Mouse (Mus musculus): ENCODE data around the gene Zbp1.

Zbp1 gene

DNA sequence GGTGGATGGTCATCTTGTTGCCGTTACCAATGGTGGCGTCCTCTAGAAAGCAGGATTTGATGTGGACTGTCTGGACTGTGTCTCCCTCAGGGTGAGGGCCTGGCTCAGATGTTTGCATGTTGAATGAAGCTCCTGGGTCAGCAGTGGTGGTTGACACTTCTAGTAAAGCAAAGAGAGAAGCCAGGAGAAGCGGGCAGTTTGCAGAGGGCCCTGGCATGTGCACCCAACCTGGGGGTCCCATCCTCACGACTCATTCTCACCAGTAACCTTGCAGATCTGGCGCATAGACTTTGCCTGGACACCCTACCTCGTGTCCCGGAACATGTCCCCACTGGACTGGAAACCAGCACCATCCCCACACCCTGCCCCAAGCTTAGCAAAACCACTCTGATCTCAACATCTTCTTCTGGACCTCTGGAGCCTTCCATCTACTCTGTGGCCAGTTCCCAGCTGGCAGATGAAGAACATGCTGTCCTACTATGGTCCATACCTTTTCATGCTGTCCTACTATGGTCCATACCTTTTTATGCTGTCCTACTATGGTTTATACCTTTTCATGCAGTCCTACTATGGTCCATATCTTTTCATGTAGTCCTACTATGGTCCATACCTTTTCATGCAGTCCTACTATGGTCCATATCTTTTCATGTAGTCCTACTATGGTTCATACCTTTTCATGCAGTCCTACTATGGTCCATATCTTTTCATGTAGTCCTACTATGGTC, 9.5 kb downstream of the Zbp1 start:
- DNase-seq (ENCODE audit: low spot score): no peak

DNA sequence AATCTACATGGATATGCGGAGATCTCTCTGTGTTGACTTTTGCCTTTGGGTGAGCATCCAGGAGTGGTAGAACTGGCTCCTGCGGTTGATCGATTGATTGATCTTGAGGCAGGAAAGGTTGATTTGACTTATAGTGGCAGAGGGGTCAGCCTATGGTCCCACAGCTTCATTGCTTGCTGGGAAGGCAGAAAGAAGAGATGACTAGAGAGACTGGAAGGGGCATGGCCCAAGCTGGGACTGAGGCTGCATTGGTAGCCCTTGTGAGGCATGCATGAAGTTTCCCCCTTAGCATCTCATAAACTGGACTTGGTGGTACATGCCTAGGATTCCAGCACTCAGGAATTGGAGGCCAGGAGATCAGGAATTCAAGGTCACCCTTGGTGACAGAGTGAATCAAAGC, 11.7 kb downstream of the Zbp1 start:
- DNase-seq (ENCODE audit: low spot score): no peak

DNA sequence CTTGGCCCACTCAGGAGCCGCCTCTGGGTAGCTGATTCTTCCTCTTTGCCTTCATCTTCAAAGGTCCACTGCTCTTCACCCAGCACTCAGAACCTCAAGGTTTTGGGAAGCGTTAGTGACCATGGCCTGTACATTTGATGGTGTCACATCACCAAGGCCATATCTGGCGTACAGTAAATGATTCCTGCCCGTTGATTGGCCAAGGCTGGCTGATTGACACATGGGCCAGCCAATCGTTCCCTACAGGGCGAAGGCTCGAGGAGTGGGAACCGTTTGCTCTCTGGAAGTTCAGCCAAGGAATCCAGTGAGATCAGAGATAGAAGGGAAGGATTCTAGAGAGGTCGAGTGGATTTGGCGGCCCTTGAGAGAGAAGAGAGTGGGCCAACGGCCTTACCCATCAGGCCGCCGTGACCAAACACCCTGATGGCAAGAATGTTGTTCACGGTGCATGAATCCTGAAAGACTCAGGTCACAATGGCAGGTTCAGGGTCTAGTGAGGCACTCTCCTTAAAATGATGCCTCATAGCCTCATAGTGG, 13.1 kb downstream of the Zbp1 start:
- DNase-seq (ENCODE audit: low spot score): no peak

DNA sequence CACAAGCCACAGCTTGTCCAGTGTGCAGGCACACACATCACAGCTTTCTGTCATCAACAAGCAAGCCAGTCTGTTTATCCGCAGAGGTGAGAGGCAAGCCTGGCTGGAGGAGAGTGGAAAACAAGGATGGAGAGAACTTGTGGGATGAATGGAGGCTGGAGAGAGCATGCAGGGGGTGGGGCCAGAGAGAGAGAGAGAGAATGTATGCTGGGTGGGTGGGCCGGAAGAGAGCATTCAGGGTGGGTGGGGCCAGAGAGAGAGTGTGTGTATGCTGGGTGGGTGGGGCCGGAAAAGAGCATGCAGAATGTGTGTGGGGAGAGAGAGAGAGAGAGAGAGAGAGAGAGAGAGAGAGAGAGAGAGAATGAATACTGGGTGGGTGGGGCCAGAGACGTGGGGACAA, 14.1 kb downstream of the Zbp1 start:
- no peak for DNase-seq (ENCODE audit: low spot score)

DNA sequence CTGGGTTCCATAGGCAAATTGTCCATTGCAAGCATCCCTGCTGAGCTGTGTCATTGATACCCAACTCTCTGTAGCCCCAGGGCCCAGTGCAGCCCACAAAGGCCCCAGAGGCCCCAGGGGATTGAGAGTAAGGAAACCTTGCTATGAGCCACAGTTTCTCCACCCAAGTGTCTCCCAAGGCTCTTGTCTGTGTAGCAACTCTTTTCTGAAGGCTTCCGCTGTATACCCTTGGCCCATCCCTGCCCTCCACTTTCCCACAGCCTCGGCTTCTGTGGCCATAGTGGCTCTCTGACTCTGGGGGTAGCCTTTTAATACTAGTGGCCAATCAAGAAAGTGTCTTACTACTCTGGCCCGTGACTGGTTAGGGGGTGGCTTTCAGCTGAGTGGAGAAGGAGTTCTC, 15.0 kb downstream of the Zbp1 start:
- DNase-seq (ENCODE audit: low spot score): no peak

DNA sequence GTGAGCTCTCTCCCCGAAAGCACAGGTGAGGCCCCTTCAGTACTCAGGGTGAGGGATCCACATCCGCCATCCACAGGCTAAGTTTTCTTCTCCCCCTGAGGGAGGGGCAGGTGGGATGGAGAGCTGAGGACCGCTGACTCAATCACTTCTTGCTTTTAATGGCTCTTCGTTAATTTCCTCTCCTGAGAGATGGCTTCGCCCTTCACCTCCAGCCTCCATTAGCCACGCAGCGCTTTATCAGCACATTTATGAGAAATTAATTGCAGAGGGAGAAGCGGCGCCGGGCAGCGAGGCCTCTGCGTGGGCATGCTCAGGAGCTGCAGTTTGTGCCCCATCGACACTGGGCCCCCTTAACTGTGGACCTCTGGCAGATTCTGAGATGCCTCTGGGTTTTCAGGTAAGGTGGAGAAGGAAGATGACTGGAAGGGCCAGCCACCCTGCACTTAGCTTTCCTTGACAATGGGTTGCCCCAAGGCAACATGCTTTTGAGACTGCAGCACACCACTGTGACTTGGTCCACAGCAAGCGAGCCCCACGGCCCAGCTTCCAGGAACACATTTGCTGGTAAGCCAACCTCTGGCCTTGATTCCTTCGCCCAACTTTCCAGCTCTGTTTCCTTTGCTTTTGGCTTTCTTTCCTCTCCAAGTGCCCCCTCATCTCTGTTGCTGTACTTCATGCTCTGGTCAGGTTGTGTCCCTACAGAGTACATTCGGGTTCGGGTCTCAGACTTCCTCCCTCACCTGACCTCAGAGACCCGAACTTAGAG, 15.6 kb downstream of the Zbp1 start:
- DNase-seq (ENCODE audit: low spot score): no peak

DNA sequence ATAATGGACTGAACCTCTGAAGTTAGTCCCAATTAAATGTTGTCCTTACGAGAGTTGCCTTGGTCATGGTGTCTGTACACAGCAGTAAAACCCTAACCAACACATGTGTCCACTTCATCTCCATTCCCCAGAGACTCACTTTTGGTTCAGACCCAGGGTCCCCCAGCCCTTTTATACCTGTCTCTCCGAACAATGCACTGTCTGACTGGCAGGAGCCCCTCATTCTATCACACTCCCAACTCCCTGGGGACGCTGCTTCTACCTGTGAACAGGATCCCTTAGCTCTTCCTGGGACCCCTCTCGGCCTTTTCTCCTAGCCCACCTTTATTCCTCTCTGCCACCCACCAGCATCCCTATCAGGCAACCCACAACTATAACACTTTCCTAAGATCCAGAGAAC, 23.9 kb downstream of the Zbp1 start:
- no peak for DNase-seq (ENCODE audit: low spot score)

DNA sequence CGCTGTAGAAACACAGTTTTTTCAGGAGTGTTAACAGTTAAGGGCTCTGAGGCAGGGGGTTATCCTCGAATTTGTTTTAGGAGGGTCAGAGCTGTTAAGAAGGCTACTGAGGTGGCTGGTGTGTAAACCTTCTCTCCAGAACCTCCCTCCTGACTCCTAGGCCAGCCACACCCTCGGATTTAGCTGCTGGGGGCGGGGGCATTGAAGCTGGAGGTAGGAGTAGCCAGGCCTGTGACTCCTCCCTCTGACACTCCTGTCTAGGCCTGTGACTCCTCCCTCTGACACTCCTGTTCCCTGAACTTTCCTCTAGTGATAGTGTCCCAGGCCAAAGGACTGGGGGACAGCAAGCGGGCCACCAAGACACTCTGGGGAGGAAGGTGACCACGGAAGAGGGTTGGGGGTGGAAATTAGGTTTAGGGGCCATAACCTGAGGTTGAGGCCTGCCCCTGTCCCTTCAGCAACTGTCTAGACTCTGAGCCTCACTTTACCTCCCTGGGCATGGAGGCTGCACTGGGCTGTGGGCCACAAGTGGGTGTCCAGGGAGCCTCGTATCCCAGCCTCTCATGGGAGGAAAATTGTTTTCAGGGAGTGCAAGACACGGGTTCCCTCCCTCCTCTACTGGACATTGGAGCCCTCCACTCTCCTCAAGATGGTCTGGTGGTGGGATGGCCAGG, 31.4 kb downstream of the Zbp1 start:
- no peak for DNase-seq (ENCODE audit: low spot score)

DNA sequence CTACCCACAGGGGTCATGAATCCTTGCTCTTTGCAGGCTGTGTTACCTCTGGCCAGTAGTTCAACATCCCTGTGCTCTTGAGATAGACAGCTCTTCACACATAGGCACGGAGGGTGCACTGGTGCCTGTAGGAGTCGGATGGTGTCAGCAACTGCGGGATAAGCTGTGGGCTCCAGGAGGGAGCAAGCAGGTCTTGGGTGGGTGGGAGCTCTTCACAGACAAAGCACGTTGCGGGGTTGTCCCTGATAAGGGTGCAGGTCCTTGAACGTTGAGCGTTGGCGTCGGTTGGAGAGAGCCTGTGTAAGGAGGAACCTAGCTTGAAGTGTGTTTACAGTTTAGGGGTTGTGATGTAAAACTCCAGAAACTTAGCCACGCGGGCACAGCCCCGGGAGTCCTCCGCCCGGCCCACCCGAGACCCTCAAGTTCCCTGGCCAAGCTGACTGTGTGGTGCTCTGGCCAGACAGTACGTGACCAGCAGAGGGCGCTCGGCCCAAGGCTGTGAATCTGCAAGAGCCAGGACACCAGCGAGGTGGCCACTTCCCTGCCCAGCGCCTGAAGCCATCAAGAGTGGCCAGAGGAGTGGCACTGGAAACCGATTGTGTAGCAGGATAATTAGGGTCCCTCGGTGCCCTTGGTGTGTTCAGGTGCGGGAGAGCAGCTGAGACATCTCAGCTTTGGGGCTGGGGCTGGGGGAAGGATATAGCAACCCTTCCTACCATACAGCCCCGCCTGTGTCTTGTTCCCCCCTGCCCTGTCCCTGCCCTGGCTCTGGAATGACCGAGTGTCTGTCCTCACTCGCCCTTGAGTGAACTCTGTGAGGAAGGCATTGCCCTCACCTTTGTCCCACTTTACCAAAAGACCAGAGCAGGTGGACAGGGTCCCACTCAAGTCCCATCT, 32.4 kb downstream of the Zbp1 start:
- DNase-seq (ENCODE audit: low spot score): peak; percentile 96

DNA sequence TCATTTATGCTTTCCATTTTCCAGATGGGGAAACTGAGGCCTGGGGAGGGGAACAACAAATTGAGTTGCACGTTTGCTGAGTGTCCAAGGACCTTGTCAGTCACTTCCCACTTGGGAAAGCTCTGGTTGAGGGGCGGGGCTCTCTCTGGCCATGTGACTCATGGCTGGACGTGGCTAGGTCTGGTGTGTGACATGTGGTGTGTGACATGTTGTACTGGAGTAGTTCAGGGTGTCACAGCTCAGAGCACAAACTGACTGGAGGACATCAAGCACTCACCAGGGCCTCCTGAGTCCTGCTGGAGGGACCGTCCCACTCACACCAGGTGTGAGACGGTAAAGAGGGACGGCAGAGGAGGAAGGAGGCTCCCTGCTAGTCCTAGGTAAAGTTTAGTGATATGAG, 33.4 kb downstream of the Zbp1 start:
- no peak for DNase-seq (ENCODE audit: low spot score)

DNA sequence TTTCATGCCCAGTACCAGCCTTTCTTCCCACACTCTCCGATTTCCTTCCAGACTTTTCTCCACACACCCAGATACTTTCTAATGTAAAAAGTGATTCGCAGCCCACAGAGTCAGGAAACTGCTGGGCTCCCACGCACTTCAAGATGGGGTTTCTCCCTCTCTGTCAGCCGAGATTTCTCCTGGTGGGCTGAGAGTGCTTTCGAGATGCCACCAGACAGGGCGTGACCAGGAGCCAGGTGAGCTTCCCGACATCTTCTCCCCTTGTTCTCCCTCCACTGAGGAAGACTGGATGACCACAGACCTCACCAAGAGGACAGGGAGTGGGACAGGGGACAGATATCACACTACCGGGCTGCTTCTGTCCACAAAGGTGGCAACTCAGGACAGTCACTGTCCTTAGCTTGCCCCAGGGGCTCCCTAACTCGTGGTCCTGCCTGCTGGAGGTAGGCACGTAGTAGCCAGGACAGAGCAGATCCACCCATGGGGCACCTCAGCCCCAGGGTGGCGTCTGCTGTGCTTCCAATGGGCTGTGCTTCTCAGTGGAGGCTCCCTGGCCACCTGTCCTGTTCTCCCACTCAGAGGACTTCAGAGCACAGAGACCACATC, 34.1 kb downstream of the Zbp1 start:
- DNase-seq (ENCODE audit: low spot score): no peak

DNA sequence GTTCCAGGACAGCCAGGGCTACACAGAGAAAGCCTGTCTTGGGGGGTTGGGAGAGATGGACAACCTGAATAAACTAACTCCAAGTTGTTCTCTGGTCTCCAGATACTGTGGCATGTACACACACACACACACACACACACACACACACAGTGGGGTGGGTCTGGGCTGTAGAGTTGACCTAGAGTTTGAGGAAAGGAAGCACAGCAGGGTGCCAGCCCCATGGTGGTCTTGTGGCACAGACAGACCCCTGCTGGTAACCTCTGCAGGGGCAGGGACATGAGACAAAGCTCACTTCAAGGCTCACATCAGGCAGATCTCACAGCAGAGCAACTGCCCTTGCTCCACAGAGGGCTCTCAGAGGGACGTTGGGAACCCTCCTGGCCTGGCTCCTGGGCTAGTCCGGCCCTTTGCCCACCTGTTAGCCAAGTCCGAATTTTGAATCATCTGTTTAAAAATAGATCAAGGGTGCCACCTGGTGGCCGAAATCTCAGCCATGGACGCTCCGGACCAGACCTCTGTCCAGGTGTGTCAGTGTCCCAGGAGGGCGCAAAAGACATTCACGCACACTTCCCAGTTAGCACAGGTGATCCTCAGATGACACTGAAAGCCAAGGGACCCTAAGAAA, 34.8 kb downstream of the Zbp1 start:
- peak; percentile 87 for DNase-seq (ENCODE audit: low spot score)

DNA sequence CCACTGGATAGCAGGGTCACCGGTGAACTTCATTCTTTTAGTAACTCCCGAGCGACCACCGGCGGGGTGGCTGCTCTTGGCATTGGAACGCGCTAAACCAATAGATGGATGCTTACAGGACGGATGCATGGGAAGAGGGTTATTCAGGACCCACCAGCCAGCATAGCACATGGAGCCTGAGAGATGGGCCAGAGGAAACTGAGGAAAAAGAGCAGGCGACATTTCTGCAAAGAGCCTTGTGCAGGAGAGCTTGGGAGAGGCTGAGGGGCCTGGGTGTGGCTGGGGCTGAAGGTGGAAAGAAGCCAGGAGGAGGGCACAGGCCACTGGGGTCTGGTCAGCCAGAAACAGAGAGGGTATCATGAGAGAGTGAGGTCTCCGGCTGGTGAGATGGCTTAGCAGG, 35.4 kb downstream of the Zbp1 start:
- DNase-seq (ENCODE audit: low spot score): no peak

DNA sequence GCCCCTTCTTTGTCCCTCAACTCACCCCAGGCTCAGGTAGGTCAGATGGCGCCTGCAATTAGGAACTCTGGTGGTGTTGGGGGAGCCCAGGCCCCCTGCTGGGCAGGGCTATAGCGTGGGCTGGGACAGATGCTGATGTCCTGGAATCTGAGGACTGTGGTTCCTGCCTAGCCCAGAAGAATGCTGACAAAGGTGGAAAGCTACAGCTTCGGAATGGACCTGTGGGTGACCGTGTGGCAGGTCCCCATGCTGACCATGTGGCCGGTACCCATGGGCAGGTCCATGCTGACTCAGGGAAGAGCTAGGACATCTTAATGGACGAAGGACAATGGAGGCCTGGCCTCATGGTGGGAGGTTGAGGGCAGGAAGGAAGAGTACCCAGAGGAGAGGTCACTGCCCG, 35.9 kb downstream of the Zbp1 start:
- DNase-seq (ENCODE audit: low spot score): no peak

DNA sequence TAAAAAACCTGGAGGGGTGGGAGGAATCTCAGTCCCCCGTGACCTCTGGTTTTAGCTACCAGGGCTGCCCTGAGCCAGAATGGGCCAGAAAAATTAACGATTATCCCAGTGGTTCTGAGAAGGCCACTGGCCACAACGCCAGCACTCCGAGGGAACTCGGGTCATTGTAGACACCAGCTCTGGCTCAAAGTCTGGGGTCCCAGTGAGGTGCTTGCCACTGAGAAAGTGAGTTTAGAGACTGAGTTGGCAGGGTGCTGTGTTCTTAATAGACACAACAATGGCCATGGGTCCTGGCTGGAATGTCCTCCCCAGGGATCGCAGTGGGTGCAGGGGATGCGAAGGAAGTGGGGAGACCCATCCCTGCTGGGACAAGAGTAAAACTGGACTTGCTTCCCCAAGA, 36.8 kb downstream of the Zbp1 start:
- no peak for DNase-seq (ENCODE audit: low spot score)

DNA sequence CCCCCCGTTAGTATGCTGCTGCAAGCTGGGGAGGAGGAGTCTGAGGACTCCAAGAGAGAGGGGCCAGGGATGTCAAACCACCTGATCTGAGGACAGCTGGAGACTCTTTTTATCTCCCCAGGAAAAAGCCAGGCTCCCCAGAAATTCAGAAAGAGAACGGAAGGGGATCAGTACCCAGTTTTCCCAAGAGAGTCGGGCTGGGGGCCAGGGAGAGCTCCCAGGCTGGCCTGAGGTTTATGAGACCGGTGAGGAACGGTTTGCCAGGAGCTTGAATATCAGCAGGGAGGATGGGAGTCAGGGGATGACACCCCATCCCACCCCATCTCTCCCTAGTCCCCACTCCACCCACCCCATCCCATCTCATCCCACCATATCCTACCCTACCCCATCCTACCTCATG, 37.2 kb downstream of the Zbp1 start:
- no peak for DNase-seq (ENCODE audit: low spot score)

DNA sequence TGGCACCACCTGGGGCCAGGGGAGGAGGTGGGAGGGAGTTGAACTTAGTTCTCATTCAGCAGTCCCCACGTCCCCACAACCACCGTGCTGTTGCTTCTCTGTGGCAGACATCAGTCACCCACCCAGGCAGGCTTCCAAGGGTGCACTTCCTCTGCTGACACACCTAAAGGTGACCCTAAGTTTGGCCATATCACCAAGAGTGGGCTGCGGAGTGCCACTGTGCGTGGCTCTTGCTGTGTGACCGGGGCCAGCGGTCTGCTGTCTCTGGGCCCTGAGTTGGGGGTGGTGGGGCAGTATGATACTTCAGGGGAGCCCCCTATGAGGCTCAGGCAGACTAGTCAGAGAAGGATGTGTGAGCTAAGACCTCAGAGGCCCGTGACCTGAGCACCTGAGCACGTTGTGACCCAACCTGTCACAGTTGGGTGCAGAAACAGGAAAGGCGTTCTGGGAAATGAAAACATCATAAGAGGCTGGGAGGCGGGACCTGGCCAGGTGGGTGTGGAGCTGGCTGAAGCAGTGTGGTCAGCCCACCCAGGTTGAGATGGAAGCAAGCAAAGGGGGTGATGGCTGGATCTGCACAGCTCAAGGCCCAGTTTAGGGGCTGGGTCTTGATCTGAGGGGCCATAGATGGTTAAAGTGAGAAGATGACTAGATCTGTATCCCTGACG, 37.9 kb downstream of the Zbp1 start:
- DNase-seq (ENCODE audit: low spot score): no peak

DNA sequence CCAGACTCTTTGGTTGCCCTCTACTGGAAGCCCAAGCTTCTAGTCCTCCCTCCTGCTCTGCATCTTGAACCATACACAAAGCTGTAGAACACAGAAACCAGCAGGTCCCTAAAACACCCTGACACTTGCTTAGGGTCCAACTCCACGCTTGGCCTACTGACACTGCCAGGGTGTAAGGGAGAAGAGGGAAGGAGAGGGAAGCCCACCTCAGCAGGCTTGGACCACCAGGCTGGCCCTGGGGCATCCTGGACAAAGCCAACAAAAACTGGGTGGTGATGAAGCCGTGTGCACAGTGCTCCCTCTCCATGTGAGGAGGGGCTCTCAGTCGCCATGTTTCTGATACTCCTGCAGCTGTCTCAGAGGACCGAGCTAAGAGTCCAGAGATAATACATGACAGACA, 38.7 kb downstream of the Zbp1 start:
- no peak for DNase-seq (ENCODE audit: low spot score)

DNA sequence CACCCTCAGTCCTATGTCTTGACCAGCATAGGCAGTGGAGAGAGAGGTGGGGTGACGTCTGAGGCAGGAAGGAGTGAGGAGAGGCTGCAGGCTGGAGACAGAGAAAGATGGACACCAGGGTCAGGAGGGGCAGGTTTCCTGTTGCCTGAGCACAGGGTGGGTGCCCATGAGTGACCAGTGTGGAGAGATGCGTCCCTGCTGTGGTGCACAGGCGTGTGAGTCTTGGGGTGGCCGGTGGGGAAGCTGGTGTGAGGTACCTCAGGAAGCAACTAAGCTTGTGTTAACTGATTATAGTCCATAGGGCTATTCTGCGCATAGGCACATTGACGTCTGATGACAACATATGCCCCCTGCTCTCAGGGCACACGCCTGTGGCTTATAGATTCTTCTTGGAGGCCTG, 39.7 kb downstream of the Zbp1 start:
- no peak for DNase-seq (ENCODE audit: low spot score)

DNA sequence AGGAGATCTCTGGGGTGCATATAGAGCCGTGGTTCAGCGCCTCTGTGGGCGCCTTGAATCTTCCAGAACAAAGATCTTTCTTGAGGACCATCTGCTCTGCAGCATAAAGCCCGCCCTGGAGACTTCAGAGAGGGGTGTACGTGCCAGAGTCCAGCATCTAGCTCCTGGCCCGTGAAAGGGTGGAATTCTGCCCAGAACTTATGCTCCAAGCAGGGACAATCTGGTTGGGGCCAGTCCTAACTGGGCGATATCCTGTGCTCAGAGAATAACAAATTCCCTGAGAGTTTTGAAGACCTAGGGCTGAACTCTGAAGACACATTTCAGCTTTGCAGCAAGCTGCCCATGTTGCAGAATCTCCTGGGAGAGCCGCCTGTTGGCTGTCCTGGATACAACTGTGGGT, 40.8 kb downstream of the Zbp1 start:
- no peak for DNase-seq (ENCODE audit: low spot score)

DNA sequence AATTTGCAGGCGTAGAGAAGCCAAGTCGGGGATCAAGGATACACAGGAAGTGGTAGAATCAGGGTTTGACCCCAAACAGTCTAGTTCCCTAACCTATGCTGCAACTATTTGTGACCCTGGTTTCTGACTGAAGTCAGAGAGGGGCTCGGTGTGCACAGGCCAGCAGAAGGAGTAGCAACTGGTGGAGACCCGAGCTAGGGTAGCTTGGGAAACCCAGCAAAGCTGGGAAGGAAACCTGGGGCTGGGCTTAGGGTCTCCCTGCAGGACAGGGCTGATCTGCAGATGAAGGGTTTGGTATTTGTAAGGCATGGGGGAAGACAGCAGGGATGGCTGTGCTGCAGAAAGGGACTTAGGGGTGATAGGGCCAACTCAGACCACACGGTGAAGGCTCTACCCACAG, 41.2 kb downstream of the Zbp1 start:
- no peak for DNase-seq (ENCODE audit: low spot score)

Data from retina, embryonic 14.5 days (tissue).